Mouse (Mus musculus): ENCODE results near the gene Cryz. TPM values are rescaled to one million over a fixed set of nuclear protein-coding genes. Genes with fewer than 3 reads are reported as not detected.
A peak's percentile ranks its signal among the peaks of the same experiment; 100 is the strongest.

Gene Cryz
- total and polyA plus RNA-seq, 3 experiments: 10.7 to 21.6 TPM; not detected in 1

GRCm38 (mm10) chr3:154570029-154570575, 26.4 kb upstream of the Cryz start:
- no peak for DNase-seq (ENCODE audit: low read depth, low spot score)
- Histone ChIP-seq H3K4me1 (ENCODE audit: control insufficient read depth in 1 of 2, insufficient read depth in 2 of 2, low read length in 2 of 2) (no peaks in the 10 kb centered on the region), H3K36me3 (ENCODE audit: control insufficient read depth in 1 of 2, insufficient read depth in 2 of 2, low read length in 2 of 2) (no peaks in the 10 kb centered on the region), H3K9ac (ENCODE audit: control insufficient read depth, low read depth, low read length, poor library complexity, severe bottlenecking) (no peak overlapping the region), H3K27me3 (ENCODE audit: control insufficient read depth in 1 of 2, insufficient read depth in 2 of 2, low read length in 2 of 2) (no peaks in the 10 kb centered on the region; a peak in 1 of 4 replicates), H3K4me3 (ENCODE audit: control insufficient read depth in 1 of 2, insufficient read depth in 1 of 2, low read depth in 2 of 2, low read length in 2 of 2) (no peak overlapping the region), H3K9me3 (replicated peaks; ENCODE audit: insufficient read depth, low read length) (no peaks in the 10 kb centered on the region), H3K79me2 (ENCODE audit: control insufficient read depth, insufficient read depth, low read length, poor library complexity) (no peaks in the 10 kb centered on the region), H3K27ac (ENCODE audit: control insufficient read depth, low read depth, low read length) (no peak overlapping the region)
- TF ChIP-seq UBTF (IDR thresholded peaks at IDR 0.05; ENCODE audit: borderline replicate concordance, insufficient read depth, low read depth, low read length): no peak
- TF ChIP-seq ELF1 (IDR thresholded peaks at IDR 0.05; ENCODE audit: low read depth, low read length): no peak
- no peak for TF ChIP-seq MAX (IDR thresholded peaks at IDR 0.05; ENCODE audit: low read length)
- TF ChIP-seq ZKSCAN1 (IDR thresholded peaks at IDR 0.05; ENCODE audit: low read depth, low read length): no peak

- no peaks in the 10 kb centered on the region for H3K79me2 ChIP-seq (ENCODE audit: control insufficient read depth, insufficient read depth, low read length, poor library complexity)
- TF ChIP-seq GATA1 (IDR thresholded peaks at IDR 0.05; ENCODE audit: low read depth, low read length) (no peak), E2F4 (IDR thresholded peaks at IDR 0.05; ENCODE audit: borderline replicate concordance, low read depth, low read length) (no peak), MEF2A (IDR thresholded peaks at IDR 0.05; ENCODE audit: extremely low read depth, insufficient replicate concordance, low read depth, low read length, poor library complexity, severe bottlenecking) (no peak), ZC3H11A (IDR thresholded peaks at IDR 0.05; ENCODE audit: low read depth, low read length) (no peak), JUND (IDR thresholded peaks at IDR 0.05; ENCODE audit: low read depth, low read length) (no peak)
- DNase-seq (ENCODE audit: low read depth, low spot score): no peak
- no peak overlapping the region for H3K9ac ChIP-seq (ENCODE audit: control insufficient read depth, low read depth, low read length, poor library complexity, severe bottlenecking)
- no peaks in the 10 kb centered on the region for H3K9me3 ChIP-seq (replicated peaks; ENCODE audit: insufficient read depth, low read length)
- no peak overlapping the region for H3K27ac ChIP-seq (ENCODE audit: control insufficient read depth, low read depth, low read length)
- H3K36me3 ChIP-seq (ENCODE audit: control insufficient read depth in 1 of 2, insufficient read depth in 2 of 2, low read length in 2 of 2): no peaks in the 10 kb centered on the region
- H3K4me3 ChIP-seq (ENCODE audit: control insufficient read depth in 1 of 2, insufficient read depth in 1 of 2, low read depth in 2 of 2, low read length in 2 of 2): no peak overlapping the region
- H3K4me1 ChIP-seq (ENCODE audit: control insufficient read depth in 1 of 2, insufficient read depth in 2 of 2, low read length in 2 of 2): no peaks in the 10 kb centered on the region
- no peaks in the 10 kb centered on the region; a peak in 1 of 4 replicates for H3K27me3 ChIP-seq (ENCODE audit: control insufficient read depth in 1 of 2, insufficient read depth in 2 of 2, low read length in 2 of 2)
These were observed 25.7 kb upstream of the Cryz start for GRCm38 (mm10) chr3:154570786-154571185.

DNA sequence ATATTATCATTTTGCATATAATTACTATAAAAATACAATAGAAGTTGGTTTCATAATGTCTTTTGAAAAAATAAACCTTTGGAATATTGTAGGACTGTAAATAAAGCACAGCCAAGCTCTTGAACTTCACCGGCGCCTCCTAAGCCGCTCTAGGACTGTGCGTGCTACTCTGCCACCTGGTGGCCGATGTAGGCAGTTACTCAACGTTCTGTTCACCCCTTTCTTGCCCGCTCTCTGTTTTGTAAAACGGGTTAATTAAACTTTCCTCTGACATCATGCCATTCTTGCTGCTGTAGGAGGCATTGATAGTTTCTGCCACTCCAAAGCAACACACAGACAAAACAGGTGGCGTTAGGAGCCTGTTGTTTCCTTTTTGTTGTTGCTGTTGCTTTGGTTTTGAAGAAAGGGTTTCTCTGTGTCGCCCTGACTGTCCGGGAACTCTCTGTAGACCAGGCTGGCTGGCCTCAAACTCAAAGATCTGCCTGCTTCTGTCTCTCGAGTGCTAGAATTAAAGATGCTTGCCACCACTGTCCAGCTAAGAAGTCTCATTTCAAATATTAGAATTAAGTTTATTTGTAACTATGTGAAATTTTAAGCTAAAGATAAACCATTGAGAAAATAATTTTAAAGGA, 24.1 kb upstream of the Cryz start:
- Histone ChIP-seq H3K79me2 (ENCODE audit: control insufficient read depth, insufficient read depth, low read length, poor library complexity) (no peaks in the 10 kb centered on the region), H3K9me3 (replicated peaks; ENCODE audit: insufficient read depth, low read length) (no peaks in the 10 kb centered on the region), H3K36me3 (ENCODE audit: control insufficient read depth in 1 of 2, insufficient read depth in 2 of 2, low read length in 2 of 2) (no peaks in the 10 kb centered on the region), H3K27ac (ENCODE audit: control insufficient read depth, low read depth, low read length) (no peak overlapping the region), H3K4me3 (ENCODE audit: control insufficient read depth in 1 of 2, insufficient read depth in 1 of 2, low read depth in 2 of 2, low read length in 2 of 2) (peak overlapping the region; percentile 44 to 49; a peak in 3 of 4 replicates), H3K9ac (ENCODE audit: control insufficient read depth, low read depth, low read length, poor library complexity, severe bottlenecking) (peak overlapping the region; percentile 48; the same call in 1 of the 2 replicates), H3K27me3 (ENCODE audit: control insufficient read depth in 1 of 2, insufficient read depth in 2 of 2, low read length in 2 of 2) (no peaks in the 10 kb centered on the region), H3K4me1 (ENCODE audit: control insufficient read depth in 1 of 2, insufficient read depth in 2 of 2, low read length in 2 of 2) (no peaks in the 10 kb centered on the region)
- DNase-seq (ENCODE audit: low read depth, low spot score): peak; percentile 78
- TF ChIP-seq ZMIZ1 (IDR thresholded peaks at IDR 0.05; ENCODE audit: low read depth, low read length) (no peak), MAZ (IDR thresholded peaks at IDR 0.05; ENCODE audit: low read depth, low read length) (no peak), CTCF (IDR thresholded peaks at IDR 0.05 in 2 of 3, conservative IDR thresholded peaks at IDR 0.05 in 1 of 3; ENCODE audit: control insufficient read depth in 1 of 3, insufficient read depth in 1 of 3, low read depth in 2 of 3, low read length in 3 of 3, poor library complexity in 1 of 3, severe bottlenecking in 1 of 3) (peak; percentile 68 to 74 (median 70)), GATA1 (IDR thresholded peaks at IDR 0.05; ENCODE audit: low read depth, low read length) (no peak), BHLHE40 (IDR thresholded peaks at IDR 0.05; ENCODE audit: borderline replicate concordance, low read depth, low read length) (no peak), SMC3 (IDR thresholded peaks at IDR 0.05; ENCODE audit: low read depth, low read length) (peak; percentile 84), MEF2A (IDR thresholded peaks at IDR 0.05; ENCODE audit: extremely low read depth, insufficient replicate concordance, low read depth, low read length, poor library complexity, severe bottlenecking) (no peak), POLR2AphosphoS2 (IDR thresholded peaks at IDR 0.05; ENCODE audit: low read length) (no peak), RCOR1 (IDR thresholded peaks at IDR 0.05; ENCODE audit: low read depth, low read length) (no peak), ZNF384 (IDR thresholded peaks at IDR 0.05; ENCODE audit: low read depth, low read length) (no peak), ELF1 (IDR thresholded peaks at IDR 0.05; ENCODE audit: low read depth, low read length) (no peak), POLR2A (IDR thresholded peaks at IDR 0.05; ENCODE audit: control insufficient read depth in 1 of 2, insufficient read depth in 1 of 2, low read depth in 1 of 2, low read length in 2 of 2, poor library complexity in 1 of 2) (no peak), RAD21 (IDR thresholded peaks at IDR 0.05; ENCODE audit: low read depth, low read length) (peak; percentile 67), KAT2A (conservative IDR thresholded peaks at IDR 0.05; ENCODE audit: low read depth, low read length) (no peak), MAX (IDR thresholded peaks at IDR 0.05; ENCODE audit: low read length) (no peak), HCFC1 (IDR thresholded peaks at IDR 0.05; ENCODE audit: low read depth, low read length) (no peak), E2F4 (IDR thresholded peaks at IDR 0.05; ENCODE audit: borderline replicate concordance, low read depth, low read length) (no peak), MAFK (IDR thresholded peaks at IDR 0.05; ENCODE audit: borderline replicate concordance, low read depth, low read length) (no peak), NRF1 (IDR thresholded peaks at IDR 0.05; ENCODE audit: insufficient read depth, low read depth, low read length, poor library complexity, severe bottlenecking) (no peak), ZC3H11A (IDR thresholded peaks at IDR 0.05; ENCODE audit: low read depth, low read length) (peak; percentile 43)

All from MEL (cell line).